Mouse (Mus musculus): ENCODE measurements around the gene Als2cr12.

DNA sequence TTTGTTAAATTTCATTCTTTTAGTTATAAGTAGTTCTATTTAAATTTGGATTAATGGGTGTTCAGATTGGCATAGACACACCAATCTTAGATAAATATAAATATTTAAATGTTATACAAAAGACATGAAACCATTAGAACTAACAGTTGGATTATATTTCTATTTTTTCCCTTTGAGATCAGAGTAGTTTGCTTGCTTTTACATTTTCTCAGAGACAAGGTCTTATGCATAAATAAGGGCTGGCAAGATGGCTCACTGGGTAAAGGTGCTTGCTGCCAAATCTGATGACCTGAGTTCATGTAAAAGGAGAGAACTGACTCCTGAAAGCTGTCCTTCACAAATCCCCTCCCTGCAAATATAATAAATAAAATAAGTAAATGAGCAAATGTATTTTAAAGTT, 29.3 kb upstream of the Als2cr12 start:
- TF ChIP-seq CTCF (conservative IDR thresholded peaks at IDR 0.05; ENCODE audit: low read length) (no peak), POU5F1 (IDR thresholded peaks at IDR 0.05; ENCODE audit: borderline replicate concordance, low read length) (no peak)
